Mouse (Mus musculus) intestine, postnatal 0 days (tissue): ENCODE results near the gene Kctd15. TPM values are rescaled to one million over a fixed set of nuclear protein-coding genes. Genes with fewer than 3 reads are reported as not detected.

ENCODE experiments used
- ATAC-seq: fragments of 200-750 bp; cut with Nextera tagmentation; 2 replicates; pipeline ENCODE4 v1.8.0; 2017; ENCODE audit warnings: mild to moderate bottlenecking, moderate TSS enrichment, moderate library complexity
- H3K27ac ChIP-seq: fragments of 300-500 bp; sonication (generic); 2 replicates; pipeline ENCODE4 v1.5.1; 2014; ENCODE audit warnings: mild to moderate bottlenecking, low read depth, low read length, moderate library complexity
- H3K27me3 ChIP-seq: fragments of 300-500 bp; sonication (generic); replicated peaks from 2 replicates; pipeline ENCODE4 v1.6.1; 2014; ENCODE audit warnings: low read length, mixed read lengths; ENCODE audit not compliant: control insufficient read depth, insufficient read depth
- H3K36me3 ChIP-seq: fragments of 300-500 bp; sonication (generic); 2 replicates; pipeline ENCODE4 v1.6.1; 2014; ENCODE audit warnings: mild to moderate bottlenecking, moderate library complexity; ENCODE audit not compliant: control insufficient read depth, insufficient read depth
- H3K4me1 ChIP-seq: fragments of 300-500 bp; sonication (generic); replicated peaks from 2 replicates; pipeline ENCODE4 v1.6.1; 2014; ENCODE audit warnings: antibody characterized with exemption, low read length, mixed read lengths; ENCODE audit not compliant: control insufficient read depth, insufficient read depth
- H3K4me2 ChIP-seq: fragments of 300-500 bp; sonication (generic); replicated peaks from 2 replicates; pipeline ENCODE4 v1.6.1; 2014; ENCODE audit warnings: low read depth, mild to moderate bottlenecking, moderate library complexity
- H3K4me3 ChIP-seq: fragments of 300-500 bp; sonication (generic); 2 replicates; pipeline ENCODE4 v1.5.1; 2014; ENCODE audit warnings: low read depth, low read length
- H3K9ac ChIP-seq: fragments of 300-500 bp; sonication (generic); 2 replicates; pipeline ENCODE4 v1.6.1; 2014; ENCODE audit warnings: mild to moderate bottlenecking, low read depth, low read length
- H3K9me3 ChIP-seq: fragments of 300-500 bp; sonication (generic); 2 replicates; pipeline ENCODE4 v1.6.1; 2016; ENCODE audit warnings: mixed run types; ENCODE audit not compliant: control insufficient read depth
- CTCF ChIP-seq: sonication (generic); IDR thresholded peaks from 2 replicates; pipeline ENCODE4 v1.5.1; 2016; ENCODE audit warnings: low read depth, mild to moderate bottlenecking, control low read depth, antibody characterized with exemption, moderate library complexity
- WGBS: fragments of 180-500 bp; shearing (Covaris S2); extraction: QIAGEN DNeasy Blood & Tissue Kit; methylation state at CpG from one replicate; pipeline ENCODE4 v1.1.7; 2014; 5-methylcytosine and 5-hydroxymethylcytosine counted together
- polyA plus RNA-seq: library from polyadenylated mRNA; unstranded; fragments of >200 nt; fragmentation: Nextera tagmentation; extraction: Ambion mirVana; gene quantifications from 2 replicates; pipeline ENCODE4 v1.2.1, GENCODE M21; 2015

Gene Kctd15
- polyA plus RNA-seq, 1 experiment from 2014 or later = 6.7 TPM

DNA sequence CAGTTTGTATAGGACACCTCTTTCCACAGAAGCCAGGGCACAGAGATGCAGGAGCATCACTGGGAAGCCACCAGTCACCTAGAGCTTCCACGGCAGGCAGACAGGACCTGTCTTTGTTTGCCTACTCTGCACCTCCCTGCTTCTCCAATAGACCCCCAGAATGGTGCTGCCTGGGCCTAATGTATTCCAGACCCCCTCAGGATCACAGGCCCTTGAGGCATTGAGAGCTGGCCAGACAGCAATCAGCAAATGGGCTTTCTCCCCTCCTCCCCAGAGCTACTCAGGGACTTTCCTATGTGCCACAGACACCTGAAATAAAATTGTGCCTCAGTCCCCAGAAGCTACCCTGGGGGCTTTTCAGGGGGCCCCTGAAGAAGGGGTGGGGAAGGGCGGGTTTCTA is 5.2 kb downstream of the Kctd15 start:
- Histone ChIP-seq H3K4me3 (no peak overlapping the region), H3K27ac (no peak overlapping the region), H3K4me1 (no peaks in the 10 kb centered on the region), H3K9ac (no peak overlapping the region), H3K4me2 (no peak overlapping the region), H3K9me3 (no peaks in the 10 kb centered on the region), H3K27me3 (0 out of 2 replicates have a peak, but pooled peaks cover 4% of the 10 kb centered on the region), H3K36me3 (peaks cover 4% of the 10 kb centered on the region; the same call in 1 of the 2 replicates)
- WGBS = 67% methylated on average over 2 of the region's 2 CpGs
- no peak for ATAC-seq
- TF ChIP-seq CTCF = no peak

DNA sequence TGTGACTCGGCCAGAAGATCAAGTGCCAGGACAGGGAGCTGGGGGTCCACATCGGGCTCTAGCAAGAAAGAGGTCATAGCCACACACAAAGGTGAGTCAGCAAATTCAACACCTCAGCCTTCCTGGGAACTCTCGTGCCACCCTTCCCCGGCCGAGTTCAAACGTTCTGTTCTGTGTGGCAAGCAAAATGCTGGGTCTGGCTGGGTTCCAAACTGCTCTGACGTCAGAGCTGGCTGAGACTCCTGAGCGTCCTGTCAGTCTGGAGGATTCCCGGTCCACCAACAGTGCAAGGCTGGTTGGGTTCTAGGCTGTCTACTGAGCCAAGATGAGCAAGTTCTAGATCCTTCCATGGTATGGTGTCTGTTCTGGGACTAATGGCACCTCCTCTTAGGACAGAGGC is 9.5 kb downstream of the Kctd15 start:
- no peak overlapping the region for H3K9ac ChIP-seq
- 68% methylated on average over 9 of the region's 9 CpGs for WGBS
- H3K4me2 ChIP-seq = no peak overlapping the region
- TF ChIP-seq CTCF = no peak
- H3K27ac ChIP-seq = no peak overlapping the region
- no peaks in the 10 kb centered on the region for H3K27me3 ChIP-seq
- H3K4me3 ChIP-seq = no peak overlapping the region
- H3K9me3 ChIP-seq = no peaks in the 10 kb centered on the region
- no peak for ATAC-seq
- H3K4me1 ChIP-seq = no peaks in the 10 kb centered on the region
- H3K36me3 ChIP-seq = peaks cover 25% of the 10 kb centered on the region

DNA sequence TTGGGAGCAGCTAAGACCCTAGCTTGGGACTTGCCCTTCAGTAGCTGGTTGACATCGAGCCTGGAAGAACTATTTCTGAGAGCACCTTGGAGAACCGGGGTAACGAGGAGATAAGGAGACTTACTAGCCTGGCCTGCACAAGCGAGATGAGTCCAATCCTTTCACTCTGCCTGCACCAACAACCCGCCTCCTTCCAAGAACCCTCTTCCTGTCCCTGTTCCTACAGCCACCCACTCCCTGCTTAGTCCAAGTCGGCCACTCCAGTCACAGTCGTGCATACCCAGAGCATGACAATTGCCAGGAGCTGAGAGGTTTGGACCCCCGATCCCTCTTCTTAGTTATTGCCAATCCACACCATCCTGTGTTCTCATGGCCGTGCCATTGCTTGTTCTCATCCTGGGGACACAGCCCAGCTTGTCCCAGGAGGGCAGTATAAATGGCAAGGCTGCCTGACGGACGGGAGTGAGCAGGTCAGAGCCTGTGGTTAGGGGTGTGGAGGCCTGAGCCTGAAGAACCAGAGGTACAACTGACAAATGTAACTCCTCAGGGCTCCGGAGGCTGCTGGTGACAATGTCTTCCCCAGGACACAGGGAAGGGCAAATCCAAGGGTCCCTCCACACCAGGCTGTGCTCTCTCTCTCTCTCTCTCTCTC is 10.3 kb downstream of the Kctd15 start:
- Histone ChIP-seq H3K36me3 (peaks cover 31% of the 10 kb centered on the region), H3K27me3 (no peaks in the 10 kb centered on the region), H3K9me3 (no peaks in the 10 kb centered on the region), H3K4me1 (no peaks in the 10 kb centered on the region), H3K9ac (no peak overlapping the region), H3K4me2 (no peak overlapping the region), H3K27ac (no peak overlapping the region), H3K4me3 (no peak overlapping the region)
- no peak for TF ChIP-seq CTCF
- ATAC-seq = no peak
- 85% methylated on average over 12 of the region's 12 CpGs for WGBS

DNA sequence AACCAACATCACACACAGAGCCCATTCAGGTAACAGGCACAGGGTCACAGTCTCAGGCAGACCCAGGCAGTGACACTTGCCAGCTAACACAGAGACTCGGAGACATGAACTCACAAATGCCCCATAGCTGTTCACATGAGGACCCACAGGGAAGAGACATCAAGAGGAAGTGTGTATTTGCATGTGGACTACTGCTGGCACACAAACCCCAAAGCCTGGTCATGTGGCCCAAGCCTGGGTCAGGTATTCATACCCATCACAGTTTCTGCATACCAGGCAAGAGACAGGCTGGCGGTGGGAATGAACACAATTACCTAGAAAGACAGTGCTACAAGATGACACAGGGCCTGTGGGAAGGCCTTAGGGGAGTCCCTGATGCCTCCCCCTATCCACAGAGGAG is 10.9 kb downstream of the Kctd15 start:
- no peak for ATAC-seq
- WGBS = 97% methylated on average over 2 of the region's 2 CpGs

DNA sequence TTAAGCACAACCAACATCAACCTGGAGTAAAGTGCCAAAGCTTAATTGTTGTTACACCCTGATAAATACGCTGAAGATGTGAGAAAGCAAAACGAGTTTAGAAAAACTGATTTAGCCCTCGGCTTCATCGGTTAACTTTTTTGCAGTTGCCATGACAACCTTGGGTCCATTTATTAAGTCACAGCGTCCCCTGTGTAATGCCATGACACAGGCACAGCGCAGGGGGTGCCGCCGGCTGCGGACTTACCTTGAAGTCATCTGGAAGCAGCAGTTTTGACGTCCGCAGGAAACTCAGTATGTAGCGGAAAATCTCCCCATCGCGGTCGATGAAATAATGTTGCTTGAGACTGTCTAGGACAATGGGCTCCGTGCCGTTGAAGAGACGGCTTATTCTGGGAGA is 11.9 kb downstream of the Kctd15 start:
- H3K4me2 ChIP-seq = no peak overlapping the region
- H3K27me3 ChIP-seq = no peaks in the 10 kb centered on the region
- ATAC-seq = no peak
- no peaks in the 10 kb centered on the region for H3K9me3 ChIP-seq
- WGBS = 86% methylated on average over 18 of the region's 18 CpGs
- H3K4me1 ChIP-seq = no peaks in the 10 kb centered on the region
- TF ChIP-seq CTCF = no peak
- no peak overlapping the region for H3K4me3 ChIP-seq
- H3K27ac ChIP-seq = no peak overlapping the region
- no peak overlapping the region for H3K9ac ChIP-seq
- peaks cover 34% of the 10 kb centered on the region for H3K36me3 ChIP-seq

More for the DNA sequence above, 10.9 kb downstream of the Kctd15 start:
- no peak overlapping the region for H3K4me2 ChIP-seq
- H3K9ac ChIP-seq = no peak overlapping the region
- H3K9me3 ChIP-seq = no peaks in the 10 kb centered on the region
- H3K36me3 ChIP-seq = peaks cover 31% of the 10 kb centered on the region
- H3K4me1 ChIP-seq = no peaks in the 10 kb centered on the region
- no peak for TF ChIP-seq CTCF
- H3K27ac ChIP-seq = no peak overlapping the region
- H3K27me3 ChIP-seq = no peaks in the 10 kb centered on the region
- H3K4me3 ChIP-seq = no peak overlapping the region

DNA sequence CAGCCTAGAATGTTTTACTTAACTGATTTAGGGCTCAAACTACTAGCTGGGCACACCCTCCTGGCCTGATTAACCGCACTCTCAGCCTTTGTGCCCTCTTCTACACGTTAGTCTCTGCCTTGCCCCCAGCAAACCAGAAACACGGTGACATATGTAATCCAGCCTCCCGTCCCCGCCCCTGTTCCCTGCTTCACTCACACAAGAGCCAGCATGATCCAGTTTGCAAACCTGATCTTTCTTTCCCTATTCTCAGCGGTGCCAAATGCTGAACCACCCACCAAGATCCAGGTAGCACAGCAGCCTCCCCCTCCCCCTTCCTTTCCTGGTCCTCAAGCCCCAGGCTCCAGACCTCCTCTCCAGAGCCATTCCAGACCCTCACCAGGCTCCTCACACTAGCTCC is 13.2 kb downstream of the Kctd15 start:
- Histone ChIP-seq H3K4me3 (no peak overlapping the region), H3K36me3 (peaks cover 40% of the 10 kb centered on the region), H3K9me3 (no peaks in the 10 kb centered on the region), H3K9ac (no peak overlapping the region), H3K27ac (no peak overlapping the region), H3K27me3 (no peaks in the 10 kb centered on the region), H3K4me2 (no peak overlapping the region), H3K4me1 (no peaks in the 10 kb centered on the region)
- no peak for ATAC-seq
- WGBS = 58% methylated on average over 6 of the region's 6 CpGs
- TF ChIP-seq CTCF = no peak

DNA sequence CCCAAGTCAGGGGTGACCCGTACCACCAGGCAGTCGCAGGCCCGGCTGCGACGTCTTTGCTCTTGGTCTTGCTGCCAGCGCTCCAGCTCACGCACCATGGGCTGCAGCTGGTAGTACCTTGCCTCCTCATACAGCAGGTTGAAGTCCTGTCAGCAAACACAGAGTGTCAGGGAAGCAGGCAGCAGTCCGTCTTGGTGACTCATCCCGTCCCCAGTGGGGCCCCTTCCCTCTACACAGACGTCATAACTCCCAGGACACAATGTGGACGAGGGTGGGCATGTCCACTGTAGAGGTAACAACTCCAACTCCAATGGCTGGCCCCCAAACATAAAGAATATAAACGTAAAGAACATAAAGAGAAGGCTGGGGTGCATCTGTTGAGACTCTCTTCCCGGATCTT is 14.6 kb downstream of the Kctd15 start:
- WGBS = 74% methylated on average over 13 of the region's 13 CpGs
- H3K4me3 ChIP-seq = no peak overlapping the region

More for the DNA sequence above, 14.6 kb downstream of the Kctd15 start:
- peak; percentile 53; the same call in 1 of the 2 replicates for ATAC-seq
- peaks cover 40% of the 10 kb centered on the region for H3K36me3 ChIP-seq
- no peak overlapping the region for H3K4me2 ChIP-seq
- no peak overlapping the region for H3K27ac ChIP-seq
- no peak for TF ChIP-seq CTCF
- H3K9ac ChIP-seq = no peak overlapping the region
- no peaks in the 10 kb centered on the region for H3K27me3 ChIP-seq
- H3K4me1 ChIP-seq = no peaks in the 10 kb centered on the region
- no peaks in the 10 kb centered on the region for H3K9me3 ChIP-seq
